Mouse (Mus musculus) small intestine, adult 2 months (tissue): ENCODE data around the gene Rtp3.

ENCODE experiments used
- CTCF ChIP-seq: fragments of 200-500 bp; IDR thresholded peaks from 2 replicates; pipeline ENCODE4 v1.5.1; 2012; ENCODE audit warnings: low read depth, mild to moderate bottlenecking, control low read depth, inconsistent platforms, low read length, moderate library complexity, mixed read lengths; ENCODE audit not compliant: insufficient replicate concordance, insufficient read length; ENCODE audit errors: extremely low read depth
- POLR2A ChIP-seq: fragments of 200-500 bp; IDR thresholded peaks from 2 replicates; pipeline ENCODE4 v1.6.1; 2012; ENCODE audit warnings: low read depth, mild to moderate bottlenecking, control low read depth, inconsistent platforms, low read length, moderate library complexity

DNA sequence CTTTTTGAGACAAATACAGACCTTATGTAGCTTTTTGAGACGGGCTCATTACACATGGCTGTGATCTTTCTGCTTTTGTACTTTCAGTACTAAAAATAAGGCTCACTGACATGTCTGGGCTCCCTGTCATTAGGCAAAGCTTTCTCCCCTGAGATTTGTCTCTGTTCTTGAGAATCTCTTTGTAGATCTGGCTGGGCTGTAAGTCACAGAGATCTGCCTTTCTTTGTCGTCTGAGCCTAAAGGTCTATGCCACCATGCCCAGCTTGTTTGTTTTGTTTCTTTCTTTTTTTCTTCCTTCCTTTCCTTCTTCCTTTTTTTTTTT, 24.5 kb downstream of the Rtp3 start:
- TF ChIP-seq CTCF (no peak), POLR2A (no peak)
